Mouse (Mus musculus) MEL (cell line): ENCODE data around the gene Abcd1.
A peak's percentile ranks its signal among the peaks of the same experiment; 100 is the strongest.

Source experiments
- BHLHE40 ChIP-seq: IDR thresholded peaks from 2 replicates; pipeline ENCODE4 v1.6.1; 2012; ENCODE audit warnings: low read depth, mild to moderate bottlenecking, inconsistent platforms, low read length, improper control_type of control experiment, borderline replicate concordance
- CTCF ChIP-seq, 3 experiments: IDR thresholded peaks in 2 of 3; conservative IDR thresholded peaks in 1 of 3; 2 replicates each; pipeline ENCODE4 v1.5.1; 2011 to 2012; ENCODE audit warnings: low read length in 3 of 3, low read depth in 2 of 3, mild to moderate bottlenecking in 2 of 3, improper control_type of control experiment in 1 of 3, inconsistent platforms in 1 of 3, mixed read lengths in 1 of 3, moderate library complexity in 1 of 3; ENCODE audit not compliant: control insufficient read depth in 1 of 3, insufficient read depth in 1 of 3, poor library complexity in 1 of 3, severe bottlenecking in 1 of 3
- EP300 ChIP-seq, 2 experiments: IDR thresholded peaks; 2 replicates each; pipeline ENCODE4 v1.6.1; 2011; ENCODE audit warnings: improper control_type of control experiment in 2 of 2, low read length in 2 of 2, low read depth in 1 of 2, mild to moderate bottlenecking in 1 of 2
- POLR2A ChIP-seq, 2 experiments: IDR thresholded peaks; 2 replicates each; pipeline ENCODE4 v1.6.1; 2011 to 2012; ENCODE audit warnings: low read length in 2 of 2, mild to moderate bottlenecking in 2 of 2, control low read depth in 1 of 2, improper control_type of control experiment in 1 of 2, low read depth in 1 of 2, moderate library complexity in 1 of 2; ENCODE audit not compliant: control insufficient read depth in 1 of 2, insufficient read depth in 1 of 2, poor library complexity in 1 of 2

GRCm38 (mm10) chrX:73690917-73691629, 25.3 kb upstream of the Abcd1 start:
- TF ChIP-seq CTCF (IDR thresholded peaks at IDR 0.05 in 2 of 3, conservative IDR thresholded peaks at IDR 0.05 in 1 of 3; ENCODE audit: control insufficient read depth in 1 of 3, insufficient read depth in 1 of 3, low read depth in 2 of 3, low read length in 3 of 3, poor library complexity in 1 of 3, severe bottlenecking in 1 of 3) (peak; percentile 54 to 61 (median 61)), POLR2A (IDR thresholded peaks at IDR 0.05; ENCODE audit: control insufficient read depth in 1 of 2, insufficient read depth in 1 of 2, low read depth in 1 of 2, low read length in 2 of 2, poor library complexity in 1 of 2) (no peak), EP300 (IDR thresholded peaks at IDR 0.05; ENCODE audit: low read depth in 1 of 2, low read length in 2 of 2) (no peak), BHLHE40 (no peak)
